Mouse (Mus musculus): Measurements from ENCODE around the gene Artn.

Gene Artn

GRCm38 (mm10) chr4:117929391-117929881 lies at the start of gene Artn:
Gene Artn, minus strand, starts transcription at chr4:117929763.
- DNase-seq (ENCODE audit: low read depth) = no peak

DNA sequence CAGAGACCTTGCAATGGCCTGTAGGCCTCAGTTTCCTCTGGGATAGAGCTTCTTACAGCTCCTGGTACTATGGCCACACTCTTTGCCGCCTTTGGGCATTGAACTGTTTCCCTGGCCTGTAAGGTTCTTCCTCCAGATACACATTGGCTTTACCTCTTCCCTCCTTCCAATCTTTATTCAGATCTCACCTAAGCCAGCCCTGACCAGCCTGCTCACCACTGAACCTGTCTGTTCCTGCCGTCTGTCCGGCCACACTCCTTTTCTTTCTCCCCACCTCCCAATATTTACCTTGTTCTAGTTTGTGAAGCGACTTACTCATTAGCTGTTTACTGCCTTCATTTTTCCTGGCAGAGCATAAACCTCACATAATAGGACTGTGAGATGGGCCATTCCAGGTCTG lies 49.6 kb upstream of the Artn start:
- DNase-seq (ENCODE audit: low read depth) = no peak

GRCm38 (mm10) chr4:117978282-117978681 lies 48.7 kb upstream of the Artn start:
- no peak for DNase-seq (ENCODE audit: low read depth)

- DNase-seq (ENCODE audit: low read depth) = no peak
These were observed 48.3 kb upstream of the Artn start for GRCm38 (mm10) chr4:117977841-117978240.

DNA sequence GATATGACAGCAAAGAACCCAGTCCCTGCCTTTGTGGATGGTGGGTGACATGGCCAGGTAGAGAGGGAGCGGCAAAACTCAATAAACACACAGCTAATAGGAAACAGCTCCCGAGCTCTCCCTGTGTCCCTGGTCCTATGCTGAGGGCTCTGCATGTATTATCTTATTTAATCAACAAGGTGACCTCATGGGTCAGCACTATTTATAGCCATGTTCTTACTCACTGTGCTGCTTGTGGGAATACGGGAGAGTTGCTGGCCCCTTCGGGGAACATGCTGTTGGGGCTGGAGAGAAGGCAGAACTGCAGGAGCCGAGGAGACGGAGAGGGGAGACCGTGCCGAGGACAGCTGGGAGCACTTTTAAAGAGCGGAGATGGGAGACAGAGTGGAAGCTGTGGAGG lies 47.8 kb upstream of the Artn start:
- no peak for DNase-seq (ENCODE audit: low read depth)

DNA sequence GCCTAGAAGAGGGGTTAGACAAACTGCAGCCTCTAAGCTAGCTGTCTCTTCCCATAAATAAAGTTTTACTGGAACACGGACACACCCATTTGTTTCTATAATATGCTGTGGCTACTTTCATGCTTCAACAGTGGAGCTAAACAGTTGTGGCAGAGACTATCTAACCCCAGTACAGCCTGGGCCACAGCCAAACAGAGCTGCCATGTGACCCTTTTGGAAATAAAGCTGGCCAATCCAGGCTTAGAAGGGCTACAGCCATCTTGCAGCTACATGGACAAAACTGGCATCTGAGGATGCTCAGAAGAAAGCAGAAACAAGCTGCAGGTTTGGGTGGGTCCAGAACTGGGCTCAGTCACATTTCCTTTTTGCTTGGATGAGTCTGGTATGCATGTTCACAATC lies 46.3 kb upstream of the Artn start:
- DNase-seq (ENCODE audit: low read depth) = no peak

DNA sequence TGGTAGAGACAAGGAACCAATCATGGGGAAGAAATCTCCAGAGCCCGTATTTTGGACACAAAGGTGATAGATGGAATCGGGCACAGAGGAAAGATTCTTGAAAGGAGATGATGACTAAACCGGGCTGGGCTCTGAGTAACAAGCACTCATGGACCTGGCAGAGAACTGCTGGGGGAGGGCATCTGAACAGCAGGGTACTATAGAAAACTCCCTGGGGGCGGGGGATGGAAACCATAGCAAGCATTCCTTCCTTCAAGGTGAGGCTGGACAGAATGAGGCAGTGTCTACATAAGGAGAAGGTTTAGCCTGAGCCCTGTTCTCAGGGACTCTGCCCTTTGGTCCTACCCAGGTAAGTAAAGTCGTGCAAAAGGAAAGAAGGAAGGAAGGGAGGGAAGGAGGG lies 45.2 kb upstream of the Artn start:
- DNase-seq (ENCODE audit: low read depth) = no peak

DNA sequence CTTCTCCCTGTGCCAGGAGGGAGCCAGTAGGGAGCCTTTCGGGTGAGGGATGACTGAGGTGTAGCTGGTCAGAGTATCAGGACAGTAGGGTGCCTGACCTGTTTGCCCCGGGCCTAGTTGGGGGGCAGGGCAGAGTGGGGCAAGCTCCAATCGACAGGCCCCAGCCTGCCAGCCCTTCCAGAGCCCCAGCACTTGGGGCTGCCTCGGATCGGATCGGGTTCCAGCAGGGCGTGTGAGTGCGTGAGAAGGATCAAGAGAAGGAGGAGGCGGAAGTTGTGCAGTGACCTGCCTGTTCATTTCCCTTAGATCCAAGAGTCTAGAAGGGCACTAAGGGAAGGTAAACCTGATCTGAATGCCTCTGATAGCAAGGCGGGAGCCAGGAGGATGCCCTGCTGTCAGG lies 43.4 kb upstream of the Artn start:
- DNase-seq (ENCODE audit: low read depth) = no peak

DNA sequence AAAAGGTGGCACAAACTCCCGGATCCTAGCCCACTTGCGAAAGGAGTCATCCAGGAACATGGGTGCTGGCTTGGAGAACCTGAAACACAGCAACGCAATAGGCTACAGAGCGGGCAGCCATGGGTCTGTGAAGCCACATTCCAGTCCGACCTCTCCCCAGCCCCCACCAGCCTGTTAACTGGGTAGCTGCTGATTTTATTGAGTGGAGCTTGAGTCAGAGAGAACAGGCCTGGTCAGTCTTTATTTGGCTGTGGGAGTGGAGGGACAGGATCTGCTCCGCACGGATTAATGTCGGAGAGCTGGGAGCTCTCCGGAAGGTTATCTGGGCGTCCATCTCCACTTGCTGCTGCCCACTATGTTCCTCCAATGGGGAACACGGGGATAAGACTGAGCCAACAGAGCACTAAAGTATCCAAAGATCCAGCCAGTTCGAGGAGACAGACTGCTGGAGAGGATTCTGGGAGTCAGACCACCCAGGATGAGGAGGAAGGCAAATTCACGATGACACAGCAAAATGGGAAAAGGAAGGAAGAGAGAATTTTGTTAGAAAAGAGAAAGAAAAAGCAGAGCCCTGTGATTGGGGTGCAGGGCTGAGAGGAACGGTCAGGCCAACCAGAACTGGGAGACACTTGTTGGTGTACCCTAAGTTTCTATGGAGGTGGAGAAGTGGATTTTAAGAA lies 34.9 kb upstream of the Artn start:
- no peak for DNase-seq (ENCODE audit: low read depth)

DNA sequence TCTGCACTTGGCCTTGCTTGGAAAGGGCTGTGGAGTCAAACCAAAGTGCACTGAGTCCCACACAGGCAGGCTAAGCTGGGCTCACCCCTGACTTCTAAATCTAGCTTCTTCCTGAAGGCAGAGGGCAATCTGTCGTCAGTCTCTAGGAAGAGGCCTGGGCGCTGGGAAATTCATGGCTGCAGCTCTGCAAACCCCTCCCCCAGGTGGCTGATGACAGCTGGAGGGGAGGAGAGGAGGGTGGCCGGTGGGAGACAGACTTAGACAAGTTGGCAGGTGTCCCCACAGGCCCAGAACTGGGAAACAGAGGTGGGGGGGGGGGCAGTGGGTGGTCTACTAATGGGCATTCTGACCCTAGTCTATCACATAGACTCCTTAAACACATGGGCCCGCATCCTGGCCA lies 27.9 kb upstream of the Artn start:
- no peak for DNase-seq (ENCODE audit: low read depth)

DNA sequence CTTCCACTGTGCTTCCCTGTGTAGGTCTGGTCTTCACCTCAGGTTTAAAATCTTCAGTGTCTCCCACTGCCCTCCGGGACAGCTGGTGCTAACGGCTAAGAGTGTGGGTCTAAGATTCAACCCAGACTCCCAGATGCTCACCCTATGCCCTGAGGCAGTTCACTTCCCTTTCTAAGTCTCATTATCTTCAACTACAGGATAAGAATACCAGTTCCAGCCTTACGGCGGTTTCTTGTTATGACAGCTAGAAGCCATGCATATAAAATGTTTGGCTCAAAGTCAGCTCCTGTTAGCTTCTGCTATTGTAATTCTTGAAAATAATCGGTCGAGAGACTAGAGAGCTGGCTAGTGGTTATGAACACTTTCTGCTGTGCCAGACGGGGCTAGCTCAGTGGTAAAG lies 17.9 kb upstream of the Artn start:
- DNase-seq (ENCODE audit: low read depth) = no peak

- DNase-seq (ENCODE audit: low read depth) = no peak
These were observed 17.2 kb upstream of the Artn start for GRCm38 (mm10) chr4:117946639-117947305.

DNA sequence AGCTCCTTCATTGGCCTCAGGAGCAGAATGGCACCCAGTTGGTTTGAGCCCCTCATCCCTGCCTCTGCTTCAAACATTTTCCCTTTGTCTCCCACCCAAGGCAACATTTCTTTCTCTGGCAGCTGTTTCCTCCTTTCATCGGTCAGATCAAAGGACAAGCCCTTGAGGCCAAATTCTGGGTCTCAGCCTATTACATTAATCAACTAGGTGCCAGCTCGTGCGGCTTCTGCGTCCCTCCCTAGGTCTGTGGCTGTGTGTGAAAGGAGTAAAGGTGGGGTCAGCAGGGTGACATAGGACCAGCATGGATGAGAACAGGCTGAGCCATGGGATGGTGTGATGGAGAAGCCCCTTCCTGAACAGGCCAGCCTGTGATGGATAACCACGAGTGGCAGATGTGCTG lies 13.8 kb upstream of the Artn start:
- no peak for DNase-seq (ENCODE audit: low read depth)

DNA sequence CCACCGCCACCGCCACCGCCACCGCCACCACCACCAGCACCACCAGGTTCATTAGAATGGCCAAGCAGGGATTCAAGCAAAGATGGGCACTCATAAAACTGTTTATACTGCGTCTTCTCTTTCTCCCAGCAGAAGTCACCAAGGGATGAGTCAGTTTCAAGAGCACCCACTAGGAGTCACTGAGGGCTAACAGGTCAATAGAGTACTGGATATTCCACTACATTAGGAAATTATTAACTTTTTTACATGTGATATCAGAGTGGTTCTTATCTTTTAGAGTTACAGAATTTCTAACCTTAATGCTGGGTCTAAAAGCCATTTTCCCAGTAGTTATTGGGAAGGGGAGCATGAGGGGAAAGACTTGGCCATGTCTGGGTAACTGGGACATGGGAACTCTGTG lies 7.4 kb upstream of the Artn start:
- DNase-seq (ENCODE audit: low read depth) = no peak

GRCm38 (mm10) chr4:117934081-117934480 lies 4.5 kb upstream of the Artn start:
- no peak for DNase-seq (ENCODE audit: low read depth)

- DNase-seq (ENCODE audit: low read depth) = no peak
These were observed 3.7 kb upstream of the Artn start for GRCm38 (mm10) chr4:117933248-117933647.

GRCm38 (mm10) chr4:117928699-117929241 lies 793 bp downstream of the Artn start:
- DNase-seq (ENCODE audit: low read depth) = no peak

- peak; percentile 34 for DNase-seq (ENCODE audit: low read depth)
These were observed 1.3 kb downstream of the Artn start for GRCm38 (mm10) chr4:117928234-117928633.

DNA sequence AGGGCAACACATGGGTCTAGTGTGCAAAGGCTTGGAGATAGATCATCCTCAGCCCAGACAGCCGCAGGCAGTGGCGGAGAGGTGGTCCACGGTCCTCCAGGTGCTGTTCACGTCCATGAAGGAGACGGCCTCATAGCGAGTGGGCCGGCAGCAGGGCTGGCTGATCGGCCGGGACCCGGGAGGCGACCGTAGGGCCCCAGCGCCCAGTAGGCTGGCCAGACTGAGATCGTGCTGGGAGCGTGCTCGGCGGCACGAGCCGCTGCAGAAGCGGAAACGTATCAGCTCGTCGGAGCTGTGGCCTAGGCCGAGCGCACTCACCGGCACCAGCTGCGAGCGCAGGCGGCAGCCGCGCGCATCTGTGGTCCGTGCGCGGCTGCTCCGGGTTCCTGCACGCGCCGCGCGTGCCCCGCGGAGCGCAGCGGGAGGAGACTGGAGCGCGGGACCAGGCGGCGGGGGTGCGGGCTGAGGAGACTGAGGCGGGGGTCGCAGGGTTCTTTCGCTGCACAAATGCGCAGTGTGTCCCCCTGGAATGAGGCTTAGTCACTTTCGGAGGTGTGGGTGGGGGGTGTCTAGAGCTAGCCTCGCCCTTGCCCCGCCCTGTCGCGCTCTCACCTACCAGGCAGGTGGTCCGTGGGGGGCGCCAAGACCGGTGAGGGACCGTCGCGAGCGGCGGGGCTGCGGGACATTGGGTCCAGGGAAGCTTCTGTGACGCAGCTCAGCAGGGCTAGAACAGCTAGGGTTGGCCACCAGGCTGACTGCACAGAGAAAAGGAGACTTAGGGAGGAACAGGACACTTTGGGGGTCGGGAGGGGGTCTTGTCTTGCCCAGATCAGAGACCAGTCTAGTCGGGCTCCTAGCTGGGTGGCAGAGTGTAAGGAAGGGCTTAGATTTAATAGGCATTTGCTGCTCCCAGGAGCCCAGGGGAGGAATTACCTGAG lies 2.7 kb downstream of the Artn start:
- no peak for DNase-seq (ENCODE audit: low read depth)

DNA sequence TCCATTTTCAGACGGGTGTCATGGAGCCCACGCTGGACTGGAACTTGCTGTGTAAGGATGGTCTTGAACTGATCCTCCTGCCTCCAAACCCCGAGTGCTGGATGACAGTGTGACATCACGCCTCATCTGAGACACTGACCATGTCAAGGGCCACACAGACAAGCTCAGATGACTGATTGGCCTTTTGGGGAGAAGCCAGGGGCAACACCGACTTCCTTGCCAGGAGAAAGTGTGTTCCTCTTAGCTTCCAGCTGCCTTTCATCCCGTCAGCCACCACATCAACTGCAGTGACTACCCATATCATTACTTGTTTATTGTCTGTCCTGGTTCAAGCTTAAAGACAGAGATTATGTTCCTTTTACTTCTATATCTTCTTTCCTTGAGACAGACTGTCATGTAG lies 4.6 kb downstream of the Artn start:
- no peak for DNase-seq (ENCODE audit: low read depth)

- DNase-seq (ENCODE audit: low read depth) = no peak
These were observed 6.1 kb downstream of the Artn start for GRCm38 (mm10) chr4:117923450-117923849.

DNA sequence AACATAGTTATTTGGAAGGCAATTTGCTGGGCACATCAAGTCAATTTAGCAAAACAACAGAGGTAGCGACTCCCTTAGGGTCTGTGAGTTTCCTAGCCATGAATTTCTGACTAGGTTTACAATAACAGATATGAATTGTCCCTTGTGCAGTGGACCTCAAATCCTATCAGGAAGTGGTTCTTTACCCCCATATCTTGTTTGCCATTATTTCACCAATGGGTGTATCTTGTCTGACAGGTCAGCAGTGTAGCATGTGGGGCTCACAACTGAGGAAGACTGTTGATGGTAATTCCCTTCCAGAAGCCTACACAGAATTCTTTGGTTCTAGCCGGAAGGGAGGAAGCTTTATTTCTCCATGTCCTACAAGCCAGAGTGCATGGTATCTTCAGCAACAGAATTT lies 8.2 kb downstream of the Artn start:
- no peak for DNase-seq (ENCODE audit: low read depth)
